Mouse (Mus musculus) MEL (cell line): ENCODE data around the gene Lama1.

Experiments
- CTCF ChIP-seq, 3 experiments: IDR thresholded peaks in 2 of 3; conservative IDR thresholded peaks in 1 of 3; 2 replicates each; pipeline ENCODE4 v1.5.1; 2011 to 2012; ENCODE audit warnings: low read length in 3 of 3, low read depth in 2 of 3, mild to moderate bottlenecking in 2 of 3, improper control_type of control experiment in 1 of 3, inconsistent platforms in 1 of 3, mixed read lengths in 1 of 3, moderate library complexity in 1 of 3; ENCODE audit not compliant: control insufficient read depth in 1 of 3, insufficient read depth in 1 of 3, poor library complexity in 1 of 3, severe bottlenecking in 1 of 3
- EP300 ChIP-seq, 2 experiments: IDR thresholded peaks; 2 replicates each; pipeline ENCODE4 v1.6.1; 2011; ENCODE audit warnings: improper control_type of control experiment in 2 of 2, low read length in 2 of 2, low read depth in 1 of 2, mild to moderate bottlenecking in 1 of 2
- ETS1 ChIP-seq: IDR thresholded peaks from 2 replicates; pipeline ENCODE4 v1.6.1; 2012; ENCODE audit warnings: low read depth, mild to moderate bottlenecking, inconsistent platforms, low read length, improper control_type of control experiment, moderate library complexity
- GATA1 ChIP-seq: IDR thresholded peaks from 2 replicates; pipeline ENCODE4 v1.6.1; 2011; ENCODE audit warnings: low read depth, low read length, improper control_type of control experiment
- HCFC1 ChIP-seq: IDR thresholded peaks from 2 replicates; pipeline ENCODE4 v1.6.1; 2012; ENCODE audit warnings: low read depth, mild to moderate bottlenecking, inconsistent platforms, low read length, improper control_type of control experiment, moderate library complexity
- KAT2A ChIP-seq: conservative IDR thresholded peaks from 2 replicates; pipeline ENCODE4 v1.6.1; 2012; ENCODE audit warnings: low read depth, low read length, improper control_type of control experiment, inconsistent platforms
- MXI1 ChIP-seq: IDR thresholded peaks from 2 replicates; pipeline ENCODE4 v1.6.1; 2011; ENCODE audit warnings: mild to moderate bottlenecking, low read depth, low read length, improper control_type of control experiment
- POLR2A ChIP-seq, 2 experiments: IDR thresholded peaks; 2 replicates each; pipeline ENCODE4 v1.6.1; 2011 to 2012; ENCODE audit warnings: low read length in 2 of 2, mild to moderate bottlenecking in 2 of 2, control low read depth in 1 of 2, improper control_type of control experiment in 1 of 2, low read depth in 1 of 2, moderate library complexity in 1 of 2; ENCODE audit not compliant: control insufficient read depth in 1 of 2, insufficient read depth in 1 of 2, poor library complexity in 1 of 2
- RAD21 ChIP-seq: IDR thresholded peaks from 2 replicates; pipeline ENCODE4 v1.6.1; 2011; ENCODE audit warnings: mild to moderate bottlenecking, low read depth, low read length, improper control_type of control experiment
- USF1 ChIP-seq: IDR thresholded peaks from 2 replicates; pipeline ENCODE4 v1.6.1; 2014; ENCODE audit warnings: low read depth, mild to moderate bottlenecking, inconsistent platforms, low read length, improper control_type of control experiment, moderate library complexity
- ZC3H11A ChIP-seq: IDR thresholded peaks from 2 replicates; pipeline ENCODE4 v1.6.1; 2012; ENCODE audit warnings: low read depth, mild to moderate bottlenecking, inconsistent platforms, low read length, improper control_type of control experiment

GRCm38 (mm10) chr17:67722055-67722454, 25.0 kb downstream of the Lama1 start:
- no peak for TF ChIP-seq CTCF (IDR thresholded peaks at IDR 0.05 in 2 of 3, conservative IDR thresholded peaks at IDR 0.05 in 1 of 3; ENCODE audit: control insufficient read depth in 1 of 3, insufficient read depth in 1 of 3, low read depth in 2 of 3, low read length in 3 of 3, poor library complexity in 1 of 3, severe bottlenecking in 1 of 3)
- no peak for TF ChIP-seq EP300 (IDR thresholded peaks at IDR 0.05; ENCODE audit: low read depth in 1 of 2, low read length in 2 of 2)
- no peak for TF ChIP-seq MXI1
- no peak for TF ChIP-seq USF1
- TF ChIP-seq KAT2A: no peak
- TF ChIP-seq HCFC1: no peak
- no peak for TF ChIP-seq GATA1
- TF ChIP-seq POLR2A (IDR thresholded peaks at IDR 0.05; ENCODE audit: control insufficient read depth in 1 of 2, insufficient read depth in 1 of 2, low read depth in 1 of 2, low read length in 2 of 2, poor library complexity in 1 of 2): no peak
- TF ChIP-seq RAD21: no peak
- TF ChIP-seq ETS1: no peak
- TF ChIP-seq ZC3H11A: no peak
